Mouse (Mus musculus) cortical plate, adult 2 months (tissue): ENCODE measurements around the gene Macrod2.

Experiments used
- CTCF ChIP-seq: fragments of 200-500 bp; IDR thresholded peaks from 2 replicates; pipeline ENCODE4 v1.5.1; 2011; ENCODE audit warnings: mild to moderate bottlenecking, control low read depth, low read length; ENCODE audit not compliant: insufficient read depth; ENCODE audit errors: extremely low read depth
- POLR2A ChIP-seq: fragments of 200-500 bp; IDR thresholded peaks from 2 replicates; pipeline ENCODE4 v1.6.1; 2011; ENCODE audit warnings: mild to moderate bottlenecking, low read length, control low read depth; ENCODE audit not compliant: insufficient read depth; ENCODE audit errors: extremely low read depth

DNA sequence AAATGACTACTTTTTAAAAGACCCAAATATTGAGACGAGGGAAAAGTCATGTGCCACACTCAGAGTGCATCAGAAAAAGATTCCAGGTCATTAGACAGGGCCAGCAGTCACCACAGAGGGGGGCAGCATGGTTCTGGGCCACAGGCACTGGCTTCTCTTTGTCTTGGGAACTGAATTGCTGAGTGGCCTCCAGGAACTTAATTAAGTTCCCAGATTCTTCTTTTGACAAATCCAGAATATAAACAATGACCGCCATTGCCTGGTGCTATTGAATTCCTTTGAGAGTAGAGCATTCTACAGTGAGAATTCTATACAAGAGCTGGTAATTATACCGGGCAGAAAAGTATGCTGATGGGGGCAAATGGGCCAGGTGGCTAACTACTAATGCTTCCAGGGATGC lies 1560.1 kb downstream of the Macrod2 start:
- TF ChIP-seq CTCF (no peak), POLR2A (no peak)
